Mouse (Mus musculus) midbrain, embryonic 16.5 days (tissue): Measurements from ENCODE around the gene Zfp787. TPM values are rescaled to one million over a fixed set of nuclear protein-coding genes. Genes with fewer than 3 reads are reported as not detected.

ENCODE experiments used
- ATAC-seq: fragments of 200-750 bp; cut with Nextera tagmentation; 2 replicates; pipeline ENCODE4 v1.8.0; 2017; ENCODE audit warnings: moderate TSS enrichment
- H3K27ac ChIP-seq: fragments of 300-500 bp; sonication (generic); 2 replicates; pipeline ENCODE4 v1.5.1; 2014; ENCODE audit warnings: mild to moderate bottlenecking, low read length, mixed read lengths
- H3K27me3 ChIP-seq: fragments of 300-500 bp; sonication (generic); 2 replicates; pipeline ENCODE4 v1.6.1; 2014; ENCODE audit warnings: low read depth, low read length, mixed read lengths; ENCODE audit not compliant: control insufficient read depth, insufficient read depth
- H3K36me3 ChIP-seq: fragments of 300-500 bp; sonication (generic); 2 replicates; pipeline ENCODE4 v1.6.1; 2014; ENCODE audit warnings: mild to moderate bottlenecking, low read length, moderate library complexity, mixed read lengths; ENCODE audit not compliant: control insufficient read depth, insufficient read depth
- H3K4me1 ChIP-seq: fragments of 300-500 bp; sonication (generic); 2 replicates; pipeline ENCODE4 v1.6.1; 2014; ENCODE audit warnings: mild to moderate bottlenecking, low read length, mixed read lengths; ENCODE audit not compliant: control insufficient read depth, insufficient read depth
- H3K4me2 ChIP-seq: fragments of 300-500 bp; sonication (generic); 2 replicates; pipeline ENCODE4 v1.6.1; 2014; ENCODE audit warnings: mild to moderate bottlenecking, low read length, mixed read lengths
- H3K4me3 ChIP-seq: fragments of 300-500 bp; sonication (generic); 2 replicates; pipeline ENCODE4 v1.5.1; 2014; ENCODE audit warnings: low read depth, mild to moderate bottlenecking, low read length, moderate library complexity, mixed read lengths
- H3K9ac ChIP-seq: fragments of 300-500 bp; sonication (generic); 2 replicates; pipeline ENCODE4 v1.6.1; 2014; ENCODE audit warnings: low read depth, low read length, mixed read lengths
- H3K9me3 ChIP-seq: fragments of 300-500 bp; sonication (generic); replicated peaks from 2 replicates; pipeline ENCODE4 v1.6.1; 2014; ENCODE audit warnings: mild to moderate bottlenecking, low read length, mixed read lengths; ENCODE audit not compliant: control insufficient read depth, poor library complexity, severe bottlenecking
- whole genome bisulfite sequencing: fragments of 180-500 bp; shearing (Covaris S2); extraction: QIAGEN DNeasy Blood & Tissue Kit; methylation state at CpG from one replicate; pipeline ENCODE4 v1.1.7; 2014; 5-methylcytosine and 5-hydroxymethylcytosine counted together
- polyA plus RNA-seq: library from polyadenylated mRNA; unstranded; fragments of >200 nt; fragmentation: Nextera tagmentation; extraction: Ambion mirVana; gene quantifications from 2 replicates; pipeline ENCODE4 v1.2.1, GENCODE M21; 2015

The Zfp787 gene
- polyA plus RNA-seq, 1 experiment from 2014 or later = 23.1 TPM

- H3K36me3 ChIP-seq = no peaks in the 10 kb centered on the region
- no peak overlapping the region for H3K9ac ChIP-seq
- no peaks in the 10 kb centered on the region for H3K27me3 ChIP-seq
- no peak overlapping the region for H3K4me2 ChIP-seq
- no peak for ATAC-seq
- 82% methylated on average over 7 of the region's 7 CpGs for WGBS
- no peak overlapping the region for H3K4me3 ChIP-seq
- H3K4me1 ChIP-seq = peaks cover 7% of the 10 kb centered on the region; the same call in 1 of the 2 replicates
- H3K27ac ChIP-seq = no peak overlapping the region
- H3K9me3 ChIP-seq = no peaks in the 10 kb centered on the region
These were observed 9.4 kb downstream of the Zfp787 start for GRCm38 (mm10) chr7:6146194-6146981.

GRCm38 (mm10) chr7:6145423-6146188 lies 10.2 kb downstream of the Zfp787 start:
- Histone ChIP-seq H3K27ac (no peak overlapping the region), H3K9me3 (no peaks in the 10 kb centered on the region), H3K4me3 (no peak overlapping the region), H3K27me3 (no peaks in the 10 kb centered on the region), H3K4me1 (peaks cover 7% of the 10 kb centered on the region; the same call in 1 of the 2 replicates), H3K4me2 (no peak overlapping the region), H3K9ac (no peak overlapping the region), H3K36me3 (no peaks in the 10 kb centered on the region)
- 84% methylated on average over 8 of the region's 8 CpGs for WGBS
- no peak for ATAC-seq

- no peaks in the 10 kb centered on the region for H3K36me3 ChIP-seq
- H3K4me3 ChIP-seq = no peak overlapping the region
- no peaks in the 10 kb centered on the region for H3K9me3 ChIP-seq
- 80% methylated on average over 2 of the region's 2 CpGs for WGBS
- H3K4me1 ChIP-seq = peaks cover 7% of the 10 kb centered on the region; the same call in 1 of the 2 replicates
- no peak overlapping the region for H3K9ac ChIP-seq
- H3K27me3 ChIP-seq = no peaks in the 10 kb centered on the region
- no peak overlapping the region for H3K27ac ChIP-seq
- peak; percentile 47; the same call in 1 of the 2 replicates for ATAC-seq
- H3K4me2 ChIP-seq = no peak overlapping the region
These were observed 11.7 kb downstream of the Zfp787 start for GRCm38 (mm10) chr7:6143991-6144531.

- H3K27ac ChIP-seq = no peak overlapping the region
- H3K4me3 ChIP-seq = no peak overlapping the region
- no peak for ATAC-seq
- peaks cover 4% of the 10 kb centered on the region; the same call in 1 of the 2 replicates for H3K4me1 ChIP-seq
- H3K27me3 ChIP-seq = no peaks in the 10 kb centered on the region
- no peaks in the 10 kb centered on the region; the same call in 1 of the 2 replicates for H3K36me3 ChIP-seq
- H3K9ac ChIP-seq = no peak overlapping the region
- H3K4me2 ChIP-seq = no peak overlapping the region
- WGBS = 88% methylated on average over 3 of the region's 3 CpGs
- no peaks in the 10 kb centered on the region for H3K9me3 ChIP-seq
These were observed 16.5 kb downstream of the Zfp787 start for GRCm38 (mm10) chr7:6139295-6139694.

GRCm38 (mm10) chr7:6136497-6136896 lies 19.3 kb downstream of the Zfp787 start:
- Histone ChIP-seq H3K4me2 (no peak overlapping the region), H3K9me3 (peaks cover 7% of the 10 kb centered on the region; the same call in 1 of the 2 replicates), H3K4me3 (no peak overlapping the region), H3K36me3 (peaks cover 17% of the 10 kb centered on the region), H3K27me3 (no peaks in the 10 kb centered on the region), H3K27ac (no peak overlapping the region), H3K9ac (no peak overlapping the region), H3K4me1 (no peaks in the 10 kb centered on the region)
- no peak for ATAC-seq

- no peaks in the 10 kb centered on the region for H3K4me1 ChIP-seq
- no peak for ATAC-seq
- no peak overlapping the region for H3K27ac ChIP-seq
- no peak overlapping the region for H3K9ac ChIP-seq
- peaks cover 7% of the 10 kb centered on the region; the same call in 1 of the 2 replicates for H3K9me3 ChIP-seq
- no peak overlapping the region for H3K4me3 ChIP-seq
- H3K4me2 ChIP-seq = no peak overlapping the region
- 83% methylated on average over 30 of the region's 30 CpGs for WGBS
- H3K27me3 ChIP-seq = no peaks in the 10 kb centered on the region
- peaks cover 17% of the 10 kb centered on the region for H3K36me3 ChIP-seq
These were observed 23.2 kb downstream of the Zfp787 start for GRCm38 (mm10) chr7:6132646-6133045.

- Histone ChIP-seq H3K4me2 (no peak overlapping the region), H3K4me3 (no peak overlapping the region), H3K9ac (no peak overlapping the region), H3K9me3 (peaks cover 7% of the 10 kb centered on the region; the same call in 1 of the 2 replicates), H3K27me3 (no peaks in the 10 kb centered on the region), H3K27ac (no peak overlapping the region), H3K36me3 (peaks cover 17% of the 10 kb centered on the region), H3K4me1 (no peaks in the 10 kb centered on the region)
- WGBS = 49% methylated on average over 4 of the region's 4 CpGs
- ATAC-seq = no peak
These were observed 25.5 kb downstream of the Zfp787 start for GRCm38 (mm10) chr7:6130346-6130745.

- H3K27ac ChIP-seq = peak overlapping the region; percentile 66; the same call in 1 of the 2 replicates
- no peaks in the 10 kb centered on the region for H3K4me1 ChIP-seq
- H3K4me3 ChIP-seq = no peak overlapping the region
- H3K9me3 ChIP-seq = no peaks in the 10 kb centered on the region
- no peak overlapping the region for H3K4me2 ChIP-seq
- peaks cover under 1% of the 10 kb centered on the region; the same call in 1 of the 2 replicates for H3K36me3 ChIP-seq
- H3K27me3 ChIP-seq = no peaks in the 10 kb centered on the region
- ATAC-seq = peak; percentile 83
- H3K9ac ChIP-seq = 0 out of 2 replicates have a peak overlapping the region, but pooled peaks have one; percentile 40
- WGBS = 39% methylated on average over 7 of the region's 7 CpGs
These were observed 28.9 kb downstream of the Zfp787 start for GRCm38 (mm10) chr7:6126690-6127448.
